Mouse (Mus musculus) thymus, adult 2 months (tissue): ENCODE results near the gene F7.

Experiments used
- CTCF ChIP-seq: fragments of 200-500 bp; IDR thresholded peaks from 2 replicates; pipeline ENCODE4 v1.5.1; 2012; ENCODE audit warnings: mild to moderate bottlenecking, control low read depth, low read length, moderate library complexity, borderline replicate concordance; ENCODE audit not compliant: control insufficient read depth, poor library complexity, insufficient read depth; ENCODE audit errors: extremely low read depth
- POLR2A ChIP-seq: fragments of 200-500 bp; IDR thresholded peaks from 2 replicates; pipeline ENCODE4 v1.6.1; 2012; ENCODE audit warnings: mild to moderate bottlenecking, low read length, control low read depth, moderate library complexity; ENCODE audit not compliant: control insufficient read depth, poor library complexity, insufficient read depth; ENCODE audit errors: extremely low read depth

- no peak for TF ChIP-seq POLR2A
- TF ChIP-seq CTCF, result no peak
Observed at GRCm38 (mm10) chr8:13037569-13037968, 11.7 kb downstream of the F7 start.
